Mouse (Mus musculus): Measurements from ENCODE around the gene Rab27a. TPM values are rescaled to one million over a fixed set of nuclear protein-coding genes. Genes with fewer than 3 reads are reported as not detected.

The Rab27a gene
- total and polyA plus RNA-seq, 3 experiments = 14.8 to 25.6 (median 20.0) TPM

DNA sequence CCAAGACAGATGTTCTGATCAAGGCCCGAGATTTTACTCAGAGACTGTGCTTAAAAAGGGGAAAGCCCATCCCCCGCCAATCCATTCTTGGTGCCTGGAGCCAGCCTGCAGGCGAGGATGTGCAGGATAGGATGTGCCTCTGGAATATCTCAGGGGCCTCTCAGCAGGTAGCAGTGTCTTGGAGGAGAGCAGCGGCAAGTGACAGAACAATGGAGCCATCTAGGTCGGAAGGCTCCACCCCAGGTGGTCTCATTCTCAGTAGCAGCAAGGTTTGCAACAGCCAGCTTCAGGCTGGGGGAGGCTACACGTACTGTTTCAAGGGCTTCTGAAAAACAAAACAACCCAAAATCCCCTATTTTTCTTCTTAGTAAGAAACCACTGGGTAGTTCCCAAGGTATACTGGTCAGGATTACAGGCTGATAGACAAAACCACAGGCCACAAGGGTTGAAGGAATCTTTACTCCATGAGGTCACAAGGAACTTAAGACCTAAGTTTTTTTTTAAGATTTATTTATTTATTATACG is 35.2 kb downstream of the Rab27a start:
- no peak for DNase-seq (ENCODE audit: extremely low read depth)

GRCm38 (mm10) chr9:73082291-73083000 is 37.8 kb downstream of the Rab27a start:
- no peaks in the 10 kb centered on the region for H3K27me3 ChIP-seq (replicated peaks)
- no peak overlapping the region for H3K9ac ChIP-seq (ENCODE audit: insufficient read depth, low read depth)
- in situ Hi-C loops (cut with MboI; ENCODE audit: low pct_ligation_motif_present, low pct_unique_long_range_greater_than_20kb, low sequenced_read_pairs) = loop anchor here (25.0 kb wide), 1 partner anchor 320 kb away; no protein-coding TSS in a partner anchor
- dilution Hi-C loops (cut with MboI; ENCODE audit: extremely low pct_ligation_motif_present, extremely low pct_unique_long_range_greater_than_20kb, low sequenced_read_pairs) = no loop called here
- H3K36me3 ChIP-seq (replicated peaks in 1 of 2; ENCODE audit: control insufficient read depth in 1 of 2, insufficient read depth in 1 of 2, low read length in 1 of 2) = peaks cover 12 to 39% of the 10 kb centered on the region in 2 experiments
- H3K4me1 ChIP-seq (ENCODE audit: control insufficient read depth in 1 of 2, insufficient read depth in 2 of 2) = peaks cover 7 to 57% of the 10 kb centered on the region in 2 experiments; a peak in 3 of 4 replicates
- no peaks in the 10 kb centered on the region for H3K79me2 ChIP-seq (replicated peaks; ENCODE audit: control insufficient read depth, extremely low read depth, insufficient read depth, poor library complexity, severe bottlenecking)
- no peak for DNase-seq (ENCODE audit: extremely low read depth)
- no peaks in the 10 kb centered on the region for H3K9me3 ChIP-seq (replicated peaks; ENCODE audit: low read length)
- H3K4me3 ChIP-seq (replicated peaks in 1 of 3; ENCODE audit: low read depth in 2 of 3, low read length in 2 of 3, poor library complexity in 1 of 3) = no peak overlapping the region
- H3K27ac ChIP-seq (ENCODE audit: insufficient read depth, low read depth) = no peak overlapping the region
- H3K4me2 ChIP-seq (ENCODE audit: insufficient read depth, low read depth, poor library complexity, severe bottlenecking) = no peak overlapping the region
- TF ChIP-seq PAX5 (IDR thresholded peaks at IDR 0.05; ENCODE audit: low read length) (no peak), JUN (IDR thresholded peaks at IDR 0.05; ENCODE audit: insufficient read depth, low read depth, low read length) (no peak), EP300 (IDR thresholded peaks at IDR 0.05; ENCODE audit: low read length) (no peak), CHD1 (IDR thresholded peaks at IDR 0.05; ENCODE audit: low read depth, low read length) (no peak)

More for the DNA sequence above, 35.2 kb downstream of the Rab27a start:
- H3K27ac ChIP-seq (ENCODE audit: insufficient read depth, low read depth) = no peak overlapping the region
- H3K27me3 ChIP-seq (replicated peaks) = no peaks in the 10 kb centered on the region
- TF ChIP-seq RAD21 (IDR thresholded peaks at IDR 0.05; ENCODE audit: low read depth, low read length) (no peak), MXI1 (IDR thresholded peaks at IDR 0.05; ENCODE audit: low read depth, low read length) (no peak), MAFK (IDR thresholded peaks at IDR 0.05; ENCODE audit: insufficient replicate concordance, low read length) (no peak), MEF2A (IDR thresholded peaks at IDR 0.05; ENCODE audit: borderline replicate concordance, low read depth, low read length) (no peak), MAX (IDR thresholded peaks at IDR 0.05; ENCODE audit: low read length) (no peak), ZMIZ1 (IDR thresholded peaks at IDR 0.05; ENCODE audit: low read depth, low read length) (no peak), TBP (conservative IDR thresholded peaks at IDR 0.05; ENCODE audit: low read depth, low read length) (no peak), ELF1 (IDR thresholded peaks at IDR 0.05; ENCODE audit: low read depth, low read length) (no peak), E2F4 (IDR thresholded peaks at IDR 0.05; ENCODE audit: insufficient replicate concordance, low read depth, low read length) (no peak), POLR2AphosphoS2 (IDR thresholded peaks at IDR 0.05; ENCODE audit: low read depth, low read length) (no peak), HCFC1 (IDR thresholded peaks at IDR 0.05; ENCODE audit: low read depth, low read length) (no peak), EP300 (IDR thresholded peaks at IDR 0.05; ENCODE audit: low read length) (no peak), ZC3H11A (IDR thresholded peaks at IDR 0.05; ENCODE audit: low read depth, low read length) (no peak), KAT2A (IDR thresholded peaks at IDR 0.05; ENCODE audit: insufficient replicate concordance, low read length) (no peak), USF1 (IDR thresholded peaks at IDR 0.05; ENCODE audit: low read depth, low read length) (no peak)
- H3K9me3 ChIP-seq (replicated peaks; ENCODE audit: low read length) = no peaks in the 10 kb centered on the region
- no peak overlapping the region for H3K4me2 ChIP-seq (ENCODE audit: insufficient read depth, low read depth, poor library complexity, severe bottlenecking)
- in situ Hi-C loops (cut with MboI; ENCODE audit: low pct_ligation_motif_present, low pct_unique_long_range_greater_than_20kb, low sequenced_read_pairs) (loop anchor here (25.0 kb wide), 1 partner anchor 318 kb away; no protein-coding TSS in a partner anchor), dilution Hi-C loops (cut with MboI; ENCODE audit: extremely low pct_ligation_motif_present, extremely low pct_unique_long_range_greater_than_20kb, low sequenced_read_pairs) (no loop called here)
- H3K36me3 ChIP-seq (replicated peaks in 1 of 2; ENCODE audit: control insufficient read depth in 1 of 2, insufficient read depth in 1 of 2, low read length in 1 of 2) = peaks cover 7 to 50% of the 10 kb centered on the region in 2 experiments
- H3K79me2 ChIP-seq (replicated peaks; ENCODE audit: control insufficient read depth, extremely low read depth, insufficient read depth, poor library complexity, severe bottlenecking) = no peaks in the 10 kb centered on the region
- no peak overlapping the region for H3K4me3 ChIP-seq (replicated peaks in 1 of 3; ENCODE audit: low read depth in 2 of 3, low read length in 2 of 3, poor library complexity in 1 of 3)
- peaks cover 5 to 31% of the 10 kb centered on the region in 2 experiments; a peak in 3 of 4 replicates for H3K4me1 ChIP-seq (ENCODE audit: control insufficient read depth in 1 of 2, insufficient read depth in 2 of 2)
- H3K9ac ChIP-seq (ENCODE audit: insufficient read depth, low read depth) = no peak overlapping the region

Measured in CH12.LX (cell line).